Mouse (Mus musculus) left cerebral cortex, postnatal 36 days (tissue): ENCODE results near the gene R3hdm2. TPM values are rescaled to one million over a fixed set of nuclear protein-coding genes. Genes with fewer than 3 reads are reported as not detected.

Source experiments
- DNase-seq, 2 experiments: peaks; one replicate each; pipeline ENCODE4 v3.0.0; 2021 to 2022; ENCODE audit warnings: low spot score in 2 of 2, mixed read lengths in 1 of 2
- intact Hi-C: fragments of 180-260 bp; cut with DNase I; formaldehyde crosslinking; loops from one replicate; pipeline ENCODE4 v1.15.1; 2025
- total RNA-seq, 2 experiments: library from RNA; stranded (reverse); gene quantifications; 2 replicates each; pipeline ENCODE4 v1.2.3; 2021

Gene R3hdm2
- total RNA-seq, 2 experiments from 2014 or later: 348 to 365 TPM

- no peak for DNase-seq
- intact Hi-C loops: no loop called here
These were observed 27.9 kb upstream of the R3hdm2 start for GRCm38 (mm10) chr10:127352187-127352586.

- intact Hi-C loops: no loop called here
- DNase-seq: no peak
These were observed 27.4 kb upstream of the R3hdm2 start for GRCm38 (mm10) chr10:127352766-127353165.

GRCm38 (mm10) chr10:127353909-127354895 is 25.9 kb upstream of the R3hdm2 start, which contains the start of gene Inhbe:
Inhbe (minus strand) TSS chr10:127354411.
- DNase-seq: peak; percentile 80 to 84
- intact Hi-C loops: loop anchor here (1.0 to 2.0 kb wide), 2 partner anchors 27 to 66 kb away; partner anchors contain the start of gene R3hdm2

GRCm38 (mm10) chr10:127355336-127355735 is 24.8 kb upstream of the R3hdm2 start:
- intact Hi-C loops: loop anchor here (2.0 kb wide), 1 partner anchor 25 kb away; the partner anchor contains the start of gene R3hdm2
- DNase-seq: no peak

- intact Hi-C loops: no loop called here
- DNase-seq: no peak
These were observed 19.4 kb upstream of the R3hdm2 start for GRCm38 (mm10) chr10:127360714-127361113.

- no peak for DNase-seq
These were observed 13.0 kb upstream of the R3hdm2 start for GRCm38 (mm10) chr10:127367116-127367515.

GRCm38 (mm10) chr10:127368273-127368672 is 11.9 kb upstream of the R3hdm2 start:
- DNase-seq: no peak
- intact Hi-C loops: no loop called here

More at GRCm38 (mm10) chr10:127367116-127367515, 13.0 kb upstream of the R3hdm2 start:
- intact Hi-C loops: no loop called here

- intact Hi-C loops: no loop called here
- no peak for DNase-seq
These were observed 10.0 kb upstream of the R3hdm2 start, which contains the start of gene Inhbc for GRCm38 (mm10) chr10:127369834-127370820. Inhbc (minus strand) TSS chr10:127370431.

- intact Hi-C loops: no loop called here
- DNase-seq: no peak
These were observed 9.1 kb upstream of the R3hdm2 start for GRCm38 (mm10) chr10:127371023-127371422.

- no peak for DNase-seq
- intact Hi-C loops: no loop called here
These were observed 2.4 kb upstream of the R3hdm2 start for GRCm38 (mm10) chr10:127377700-127378099.

- intact Hi-C loops: loop anchor here (2.0 to 5.0 kb wide), 2 partner anchors 25 to 43 kb away; partner anchors contain the start of gene Inhbe
These were observed 473 bp upstream of the R3hdm2 start for GRCm38 (mm10) chr10:127379654-127380053.

GRCm38 (mm10) chr10:127380767-127381742 is 928 bp downstream of the R3hdm2 start:
- intact Hi-C loops: loop anchor here (2.0 to 5.0 kb wide), 2 partner anchors 26 to 41 kb away; partner anchors contain the start of gene Inhbe
- peak; percentile 35 to 41 for DNase-seq

More at GRCm38 (mm10) chr10:127379654-127380053, 473 bp upstream of the R3hdm2 start:
- no peak for DNase-seq

GRCm38 (mm10) chr10:127381743-127382134 is 1.6 kb downstream of the R3hdm2 start:
- no peak for DNase-seq
- intact Hi-C loops: loop anchor here (2.0 to 5.0 kb wide), 2 partner anchors 27 to 41 kb away; partner anchors contain the start of gene Inhbe

- intact Hi-C loops: no loop called here
These were observed 11.6 kb downstream of the R3hdm2 start for GRCm38 (mm10) chr10:127391774-127392173.

GRCm38 (mm10) chr10:127404701-127405100 is 24.6 kb downstream of the R3hdm2 start:
- no peak for DNase-seq

More at GRCm38 (mm10) chr10:127391774-127392173, 11.6 kb downstream of the R3hdm2 start:
- no peak for DNase-seq

GRCm38 (mm10) chr10:127407391-127407790 is 27.3 kb downstream of the R3hdm2 start:
- no peak for DNase-seq
- intact Hi-C loops: no loop called here

More at GRCm38 (mm10) chr10:127404701-127405100, 24.6 kb downstream of the R3hdm2 start:
- intact Hi-C loops: no loop called here

GRCm38 (mm10) chr10:127412101-127412500 is 32.0 kb downstream of the R3hdm2 start:
- intact Hi-C loops: no loop called here

GRCm38 (mm10) chr10:127412776-127413175 is 32.6 kb downstream of the R3hdm2 start:
- intact Hi-C loops: no loop called here
- DNase-seq: no peak

More at GRCm38 (mm10) chr10:127412101-127412500, 32.0 kb downstream of the R3hdm2 start:
- no peak for DNase-seq
